Mouse (Mus musculus) embryo, embryonic 11.5 days (tissue): ENCODE data around the gene Slc35e2.

Source experiments
- DNase-seq: peaks from one replicate; pipeline ENCODE4 v3.0.0-alpha.2; 2012; ENCODE audit warnings: low read depth, low spot score

Gene Slc35e2

DNA sequence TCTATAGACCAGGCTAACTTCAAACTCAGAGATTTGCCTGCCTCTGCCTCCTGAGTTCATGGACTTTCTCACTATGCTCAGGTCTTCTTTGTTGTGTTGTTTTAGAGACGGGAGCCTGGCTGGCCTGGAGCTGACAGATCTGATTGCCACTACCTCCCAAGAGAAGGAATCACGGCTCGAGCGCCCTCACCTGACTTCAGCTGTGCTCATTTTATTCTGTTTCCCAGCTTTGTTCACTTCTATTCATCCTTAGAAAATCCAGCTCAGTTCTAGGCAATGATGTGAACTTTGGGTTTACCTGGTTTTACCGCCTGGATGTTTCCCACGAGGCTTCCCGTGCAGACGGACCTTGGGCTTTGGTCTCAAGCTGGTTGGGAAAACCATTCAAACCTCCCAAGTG is 25.7 kb upstream of the Slc35e2 start:
- DNase-seq, result no peak

DNA sequence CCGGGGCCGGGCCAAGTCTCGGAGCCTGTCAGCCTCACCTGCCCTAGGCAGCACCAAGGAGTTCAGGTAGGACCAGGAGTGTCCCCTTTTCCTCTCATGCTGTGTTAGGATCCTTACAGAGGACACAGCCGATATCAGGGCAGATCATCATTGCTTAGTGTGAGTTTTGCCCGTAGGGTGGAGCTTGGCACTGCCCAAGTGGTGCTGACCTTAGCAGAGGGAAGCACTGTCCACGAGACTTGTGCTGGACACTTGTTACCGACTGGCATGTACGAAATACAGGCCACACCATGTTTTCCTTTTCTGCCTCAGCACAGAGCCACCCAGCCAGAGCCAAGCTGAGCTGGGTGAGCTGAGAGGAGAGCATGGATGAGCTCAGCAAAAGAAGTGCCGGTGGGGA is 24.1 kb upstream of the Slc35e2 start:
- DNase-seq, result no peak

- DNase-seq, result no peak
Measured at GRCm38 (mm10) chr4:155577741-155578140, 23.5 kb upstream of the Slc35e2 start.

DNA sequence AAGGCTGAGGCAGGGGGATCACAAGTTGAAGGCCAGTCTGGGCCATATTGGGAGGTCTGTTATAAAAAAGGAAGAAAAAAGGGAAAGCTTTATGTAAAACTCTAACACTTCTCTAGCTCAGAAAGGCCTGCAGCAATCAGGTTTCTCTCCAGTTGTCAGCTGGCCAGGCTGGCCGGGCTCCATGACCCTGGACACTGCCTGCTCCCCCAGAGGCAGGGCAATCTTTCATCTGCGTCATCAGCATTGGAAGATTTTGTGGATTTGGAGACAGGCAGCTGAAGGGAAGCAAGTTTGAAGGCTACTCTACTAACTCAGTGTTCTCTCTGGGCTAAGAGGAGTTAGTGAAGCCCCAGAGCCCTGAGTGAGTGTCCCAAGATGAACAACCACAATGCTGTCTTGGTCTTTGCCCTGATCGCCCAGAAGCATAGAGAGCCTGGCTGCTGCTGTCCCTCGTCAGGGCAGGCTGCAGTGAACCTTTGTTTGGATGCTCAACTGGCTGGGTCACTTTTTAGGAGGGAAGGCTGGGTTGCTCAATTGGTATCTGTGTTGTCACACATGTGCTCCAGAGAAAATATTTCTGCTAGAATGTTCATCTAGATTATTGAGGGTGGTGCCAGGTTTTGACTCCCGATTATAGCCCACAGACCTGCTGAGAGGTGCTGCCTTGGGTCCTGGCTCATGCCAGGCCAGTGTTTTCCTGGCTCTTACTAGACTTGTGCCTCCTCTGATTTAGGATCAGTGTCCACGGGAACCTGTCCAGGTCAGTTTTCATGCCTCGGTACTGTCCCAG is 22.7 kb upstream of the Slc35e2 start:
- DNase-seq, result no peak

DNA sequence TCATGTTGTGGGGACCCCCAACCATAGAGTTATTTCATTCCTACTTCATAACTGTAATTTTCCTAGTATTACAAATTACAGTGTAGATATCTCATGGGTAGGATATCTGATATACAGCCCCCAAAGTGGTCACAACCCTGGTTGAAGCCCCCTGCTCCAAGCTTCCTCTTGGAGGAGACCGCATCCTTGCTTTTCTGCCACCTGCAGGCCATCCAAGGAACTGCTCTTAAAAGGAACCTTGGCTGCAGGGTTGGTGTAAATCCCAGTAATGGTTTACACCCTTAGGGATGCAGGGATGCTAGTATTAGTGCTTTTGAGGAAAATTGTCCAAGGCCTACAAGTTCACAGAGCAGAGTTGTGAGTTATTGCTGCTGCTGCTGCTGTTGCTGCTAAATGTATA is 20.8 kb upstream of the Slc35e2 start:
- DNase-seq, result peak; percentile 41

DNA sequence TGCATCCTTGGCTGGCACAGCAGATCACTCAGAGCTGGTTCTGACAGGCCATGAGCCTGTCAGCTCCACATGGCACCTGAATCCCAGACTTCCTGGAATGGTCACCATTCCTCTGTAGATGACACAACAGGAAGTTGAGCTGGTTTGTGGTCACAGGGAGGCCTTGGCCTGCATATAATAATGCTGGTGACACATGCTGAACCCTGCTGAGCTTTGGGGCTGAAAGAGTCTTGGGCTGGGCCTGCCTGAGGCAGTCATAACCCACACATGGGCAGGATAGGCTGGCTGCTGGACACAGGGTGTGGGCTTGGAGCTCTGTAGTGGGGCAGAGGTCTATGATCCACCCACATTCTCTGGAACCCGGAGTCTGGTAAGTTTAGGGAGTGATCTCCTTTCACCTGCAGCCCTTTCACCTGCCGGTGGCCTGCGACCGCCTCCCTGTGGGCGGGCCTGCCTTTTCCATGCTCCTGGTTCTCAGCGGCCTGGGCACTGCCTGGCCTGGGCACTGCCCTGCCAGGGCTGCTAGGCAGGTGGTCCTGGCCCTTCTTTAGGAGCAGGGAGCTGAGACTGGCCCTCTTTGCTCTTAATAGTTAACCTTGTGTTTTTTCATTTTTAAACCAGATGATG is 18.8 kb upstream of the Slc35e2 start:
- DNase-seq, result no peak

- no peak for DNase-seq
Measured at GRCm38 (mm10) chr4:155589356-155589755, 11.9 kb upstream of the Slc35e2 start.

GRCm38 (mm10) chr4:155591012-155591719 is 10.1 kb upstream of the Slc35e2 start:
- no peak for DNase-seq

DNA sequence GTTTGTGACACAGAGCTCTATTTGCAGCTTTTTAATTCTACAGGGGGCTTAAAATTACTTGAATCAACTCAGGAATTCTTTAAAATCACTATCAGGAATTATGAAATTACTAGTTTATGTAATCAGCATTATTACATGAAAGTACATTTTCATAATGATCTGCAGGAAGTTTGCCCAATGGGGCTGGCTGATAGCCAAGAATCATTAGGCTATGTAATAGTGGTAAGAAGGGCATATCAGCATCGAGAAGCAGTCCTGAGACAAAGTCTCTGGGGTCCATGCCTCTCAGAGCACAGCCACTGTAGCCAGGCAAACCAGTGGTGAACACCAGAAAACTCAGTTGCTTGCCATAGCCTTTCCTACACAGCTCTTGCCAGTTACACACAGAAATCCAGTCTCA is 7.4 kb upstream of the Slc35e2 start:
- no peak for DNase-seq

DNA sequence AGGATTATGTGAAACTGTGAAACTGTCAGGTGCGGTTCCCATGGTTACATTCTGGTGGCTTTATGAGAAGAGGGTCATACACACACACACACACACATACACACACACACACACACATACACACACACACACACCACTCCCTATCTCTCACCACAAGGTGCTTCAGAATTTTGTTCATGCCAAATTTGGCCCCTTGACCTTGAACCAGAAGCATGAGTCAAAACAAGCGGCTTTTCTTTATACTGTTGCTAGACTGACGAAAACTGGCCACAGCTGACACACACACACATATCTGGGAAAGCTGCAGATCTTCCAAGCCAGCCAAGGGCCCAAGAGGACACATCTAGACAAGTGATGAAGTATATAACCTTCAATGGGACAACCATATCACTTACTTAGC is 5.4 kb upstream of the Slc35e2 start:
- DNase-seq, result no peak

DNA sequence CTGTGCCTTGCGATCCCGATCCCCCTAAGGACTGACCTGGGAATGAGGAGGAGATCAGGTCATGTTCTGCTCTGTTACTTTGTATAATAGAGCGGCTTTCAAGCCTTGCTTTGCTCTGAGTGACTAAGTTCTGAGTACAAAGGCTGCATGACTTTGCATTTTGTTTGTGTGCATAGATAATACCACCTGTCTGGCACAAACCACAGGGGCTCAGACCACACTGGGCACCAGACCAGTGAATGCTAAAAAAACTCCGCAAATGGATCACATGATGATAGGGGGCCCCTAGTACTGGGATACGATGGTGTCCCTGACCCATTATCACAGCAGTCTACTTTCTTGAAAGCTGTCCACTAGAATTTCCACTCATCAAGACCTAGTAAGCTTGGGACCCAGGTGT is 4.6 kb upstream of the Slc35e2 start:
- DNase-seq, result no peak

DNA sequence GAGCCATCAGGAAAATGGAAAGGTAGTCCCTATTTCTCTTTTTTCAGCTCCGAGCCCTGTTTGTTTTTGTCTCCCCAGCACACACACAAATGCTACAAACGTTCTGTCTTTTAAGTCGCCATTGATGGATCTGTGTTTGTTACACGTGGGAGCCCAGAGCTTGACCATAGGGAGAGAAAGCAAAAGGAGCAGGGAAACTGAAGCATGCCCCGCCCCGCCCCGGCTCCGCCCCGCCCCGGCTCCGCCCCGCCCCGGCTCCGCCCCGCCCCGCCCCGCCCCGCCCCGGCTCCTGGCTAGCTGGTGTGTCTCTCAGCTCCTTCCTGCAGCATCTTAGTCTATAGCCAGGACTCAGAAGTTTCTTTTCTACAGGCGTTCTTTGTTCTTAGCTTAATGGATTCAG is 2.7 kb upstream of the Slc35e2 start:
- no peak for DNase-seq

- no peak for DNase-seq
Measured at GRCm38 (mm10) chr4:155599901-155600825, 1.1 kb upstream of the Slc35e2 start.

GRCm38 (mm10) chr4:155601997-155602456 is 811 bp downstream of the Slc35e2 start:
- no peak for DNase-seq

GRCm38 (mm10) chr4:155602753-155603152 is 1.5 kb downstream of the Slc35e2 start:
- no peak for DNase-seq

DNA sequence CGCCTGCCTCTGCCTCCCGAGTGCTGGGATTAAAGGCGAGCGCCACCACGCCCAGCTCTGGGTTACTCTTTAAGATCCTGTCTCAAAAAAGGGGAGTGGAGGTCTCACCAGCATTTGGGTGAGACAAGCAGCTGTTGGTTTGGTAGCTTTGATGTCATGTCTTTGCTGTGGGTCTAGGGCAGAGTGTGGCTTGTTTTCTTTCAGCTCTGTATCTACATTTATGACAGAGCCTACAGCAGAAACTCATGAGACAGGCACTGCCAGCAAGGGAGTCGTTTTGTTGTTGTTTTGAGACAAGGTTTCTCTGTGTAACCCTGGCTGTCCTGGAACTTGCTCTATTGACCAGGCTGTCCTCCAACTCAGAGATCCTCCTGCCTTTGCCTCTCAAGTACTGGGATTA is 2.6 kb downstream of the Slc35e2 start:
- no peak for DNase-seq

GRCm38 (mm10) chr4:155605132-155605531 is 3.9 kb downstream of the Slc35e2 start:
- no peak for DNase-seq

- no peak for DNase-seq
Measured at GRCm38 (mm10) chr4:155606825-155607224, 5.6 kb downstream of the Slc35e2 start.

DNA sequence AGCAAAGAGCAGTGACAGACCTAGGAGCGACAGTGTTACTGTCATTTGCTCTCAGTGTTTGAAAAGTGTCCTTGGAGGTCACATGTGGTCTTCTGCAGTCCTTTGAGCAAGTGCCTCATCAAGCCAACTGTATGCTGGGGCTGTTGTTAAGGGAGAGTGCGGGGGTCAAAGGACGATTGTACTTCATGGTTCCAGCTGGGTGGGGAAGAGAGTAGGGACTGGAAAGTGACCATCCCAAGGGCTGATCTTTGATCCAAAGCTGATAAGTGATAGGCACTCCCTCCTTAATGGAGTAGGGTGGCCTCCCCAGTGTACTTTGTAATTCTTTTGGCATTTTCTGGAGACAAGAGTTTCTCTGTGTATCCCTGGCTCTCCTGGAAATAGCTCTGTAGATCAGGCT is 10.6 kb downstream of the Slc35e2 start:
- DNase-seq, result no peak

GRCm38 (mm10) chr4:155613264-155613663 is 12.0 kb downstream of the Slc35e2 start:
- DNase-seq, result no peak

DNA sequence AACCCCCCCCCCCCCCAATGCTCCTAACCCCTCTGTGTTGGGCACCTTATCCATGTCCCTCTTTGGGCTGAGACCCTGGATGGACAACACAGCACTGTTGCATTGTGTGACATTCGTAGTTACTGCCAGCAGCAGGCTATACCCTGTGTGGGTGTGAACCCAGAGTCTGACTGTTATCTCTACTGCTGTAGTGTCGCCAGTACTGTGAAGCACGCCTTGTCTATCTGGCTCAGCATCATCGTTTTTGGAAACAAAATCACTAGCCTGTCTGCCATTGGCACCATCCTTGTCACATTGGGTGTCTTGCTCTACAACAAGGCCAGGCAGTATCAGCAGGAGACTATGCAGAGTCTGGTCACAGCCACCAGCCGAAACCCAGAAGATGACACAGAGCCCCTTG is 17.1 kb downstream of the Slc35e2 start:
- no peak for DNase-seq
